Mouse (Mus musculus) liver, postnatal 0 days (tissue): Measurements from ENCODE around the gene H2al1a.

Experiments used
- CTCF ChIP-seq: sonication (generic); IDR thresholded peaks from 2 replicates; pipeline ENCODE4 v1.5.1; 2016; ENCODE audit warnings: antibody characterized with exemption, low read depth
- EP300 ChIP-seq: IDR thresholded peaks from 2 replicates; pipeline ENCODE4 v1.6.1; 2016; ENCODE audit warnings: antibody characterized with exemption, low read depth, mild to moderate bottlenecking

GRCm38 (mm10) chrX:11280741-11281140 is 18.3 kb upstream of the H2al1a start:
- TF ChIP-seq CTCF = no peak
- no peak for TF ChIP-seq EP300
